Mouse (Mus musculus) layer of hippocampus, adult 11-12 months (tissue): ENCODE results near the gene Fubp3.

Experiments
- DNase-seq: peaks from one replicate; pipeline ENCODE4 v3.0.0; 2022; ENCODE audit warnings: low spot score

Fubp3 gene

GRCm38 (mm10) chr2:31619208-31619607 is 46.8 kb downstream of the Fubp3 start:
- no peak for DNase-seq

- no peak for DNase-seq
Observed at GRCm38 (mm10) chr2:31633531-31633930, 61.1 kb downstream of the Fubp3 start.

GRCm38 (mm10) chr2:31635281-31636137 is 63.1 kb downstream of the Fubp3 start:
- DNase-seq, result no peak

- no peak for DNase-seq
Observed at GRCm38 (mm10) chr2:31636138-31636741, 63.8 kb downstream of the Fubp3 start.

- DNase-seq, result no peak
Observed at GRCm38 (mm10) chr2:31636742-31637141, 64.3 kb downstream of the Fubp3 start.

GRCm38 (mm10) chr2:31637311-31637710 is 64.9 kb downstream of the Fubp3 start:
- no peak for DNase-seq

GRCm38 (mm10) chr2:31637807-31638206 is 65.4 kb downstream of the Fubp3 start:
- no peak for DNase-seq

- no peak for DNase-seq
Observed at GRCm38 (mm10) chr2:31638581-31639465, 66.4 kb downstream of the Fubp3 start.

GRCm38 (mm10) chr2:31639466-31639760 is 67.0 kb downstream of the Fubp3 start:
- DNase-seq, result no peak

GRCm38 (mm10) chr2:31639901-31640608 is 67.6 kb downstream of the Fubp3 start, which contains the start of gene Prdm12:
Gene Prdm12, plus strand, starts transcription at chr2:31640037.
- DNase-seq, result no peak

- DNase-seq, result no peak
Observed at GRCm38 (mm10) chr2:31640609-31641507, 68.4 kb downstream of the Fubp3 start.

- no peak for DNase-seq
Observed at GRCm38 (mm10) chr2:31641508-31641830, 69.0 kb downstream of the Fubp3 start.

- DNase-seq, result no peak
Observed at GRCm38 (mm10) chr2:31641929-31642328, 69.5 kb downstream of the Fubp3 start.

GRCm38 (mm10) chr2:31653971-31654853 is 81.8 kb downstream of the Fubp3 start:
- peak; percentile 60 for DNase-seq

GRCm38 (mm10) chr2:31654854-31655559 is 82.6 kb downstream of the Fubp3 start:
- peak; percentile 71 for DNase-seq

- DNase-seq, result no peak
Observed at GRCm38 (mm10) chr2:31656374-31656773, 83.9 kb downstream of the Fubp3 start.

- no peak for DNase-seq
Observed at GRCm38 (mm10) chr2:31662939-31663803, 90.7 kb downstream of the Fubp3 start.

- no peak for DNase-seq
Observed at GRCm38 (mm10) chr2:31663804-31664180, 91.3 kb downstream of the Fubp3 start.
